Mouse (Mus musculus): Measurements from ENCODE around the gene Fam117b. TPM values are rescaled to one million over a fixed set of nuclear protein-coding genes. Genes with fewer than 3 reads are reported as not detected.

Gene Fam117b
- polyA plus RNA-seq, 1 experiment: 5.8 TPM

DNA sequence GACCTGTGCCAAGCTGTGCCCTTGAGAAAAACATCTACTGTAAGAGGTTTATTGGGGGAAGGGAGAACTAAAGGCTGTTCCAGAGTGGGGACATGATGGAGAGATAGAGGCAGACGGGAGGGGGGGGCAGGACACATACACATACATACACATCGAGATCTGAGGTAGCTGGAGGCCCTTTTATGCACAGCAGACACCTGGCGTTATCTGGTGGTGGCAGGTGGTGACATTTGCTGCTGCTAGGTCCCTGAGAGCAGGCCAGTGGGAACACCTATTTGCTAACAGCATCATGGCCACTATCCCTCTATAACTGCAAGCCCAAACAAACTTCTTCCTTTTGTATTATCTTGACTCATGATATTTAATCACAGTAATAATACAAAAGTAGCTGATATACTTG lies 44.4 kb downstream of the Fam117b start:
- H3K79me3 ChIP-seq (ENCODE audit: low read depth): no peaks in the 10 kb centered on the region
- H3K4me3 ChIP-seq (ENCODE audit: insufficient read depth, poor library complexity, severe bottlenecking): no peak overlapping the region
- H3K27me3 ChIP-seq (ENCODE audit: control insufficient read depth, insufficient read depth, insufficient read length): no peaks in the 10 kb centered on the region
- no peaks in the 10 kb centered on the region for H3K79me2 ChIP-seq (ENCODE audit: control insufficient read depth, insufficient read depth)
- H3ac ChIP-seq (ENCODE audit: control insufficient read depth, insufficient read length, low read depth): no peak overlapping the region
- peaks cover 25% of the 10 kb centered on the region for H3K36me3 ChIP-seq (ENCODE audit: control insufficient read depth, insufficient read depth)
- TF ChIP-seq MAX (IDR thresholded peaks at IDR 0.05) (no peak), USF1 (IDR thresholded peaks at IDR 0.05; ENCODE audit: low read depth) (no peak), MYOD1 (IDR thresholded peaks at IDR 0.05; ENCODE audit: control insufficient read depth, insufficient read length, low read depth) (no peak), FOSL1 (IDR thresholded peaks at IDR 0.05; ENCODE audit: insufficient read depth, low read length, poor library complexity, severe bottlenecking) (no peak), CTCF (IDR thresholded peaks at IDR 0.05; ENCODE audit: control insufficient read depth, insufficient read depth, insufficient read length) (no peak), MYOG (IDR thresholded peaks at IDR 0.05; ENCODE audit: control insufficient read depth, extremely low read depth, insufficient read length) (no peak), CEBPB (IDR thresholded peaks at IDR 0.05; ENCODE audit: low read depth) (no peak)

GRCm38 (mm10) chr1:59959941-59960340 lies 47.1 kb downstream of the Fam117b start:
- H3K36me3 ChIP-seq (ENCODE audit: control insufficient read depth, insufficient read depth): peaks cover 36% of the 10 kb centered on the region

DNA sequence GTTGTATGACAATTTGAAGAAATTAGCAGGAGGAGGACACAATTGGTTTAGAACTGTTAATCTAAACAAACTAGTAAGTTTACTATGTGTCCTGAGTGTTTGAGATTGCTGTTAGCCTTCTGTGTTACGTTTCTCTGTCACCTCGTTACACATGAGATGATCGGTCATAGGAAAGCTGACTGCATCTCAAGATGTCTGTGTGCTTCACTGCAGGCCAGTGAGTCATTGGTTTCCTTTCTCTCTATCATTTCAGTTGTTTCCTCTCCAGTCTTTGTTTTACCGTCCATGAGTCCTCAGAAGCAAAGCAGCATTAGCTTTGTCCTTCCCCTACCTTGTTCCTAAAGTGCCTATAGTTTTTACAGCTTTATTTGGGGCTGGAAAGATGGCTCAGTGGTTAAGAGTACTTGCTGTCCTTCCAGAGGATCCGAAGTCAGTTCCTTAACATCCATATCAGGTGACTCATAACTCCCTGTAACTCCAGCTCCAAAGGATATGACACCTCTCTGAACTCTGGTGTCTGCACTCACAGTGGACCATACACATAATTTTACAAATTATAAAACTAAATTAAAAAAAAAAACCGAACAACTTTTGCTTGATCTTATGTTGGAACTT lies 53.5 kb downstream of the Fam117b start:
- H3K36me3 ChIP-seq (ENCODE audit: control insufficient read depth, insufficient read depth): peaks cover 32% of the 10 kb centered on the region
- H3K79me3 ChIP-seq (ENCODE audit: low read depth): no peaks in the 10 kb centered on the region
- no peak overlapping the region for H3ac ChIP-seq (ENCODE audit: control insufficient read depth, insufficient read length, low read depth)
- H3K27me3 ChIP-seq (ENCODE audit: control insufficient read depth, insufficient read depth, insufficient read length): no peaks in the 10 kb centered on the region
- no peak overlapping the region for H3K4me3 ChIP-seq (ENCODE audit: insufficient read depth, poor library complexity, severe bottlenecking)
- H3K79me2 ChIP-seq (ENCODE audit: control insufficient read depth, insufficient read depth): no peaks in the 10 kb centered on the region
- TF ChIP-seq MAX (IDR thresholded peaks at IDR 0.05) (no peak), FOSL1 (IDR thresholded peaks at IDR 0.05; ENCODE audit: insufficient read depth, low read length, poor library complexity, severe bottlenecking) (no peak), USF1 (IDR thresholded peaks at IDR 0.05; ENCODE audit: low read depth) (no peak), CTCF (IDR thresholded peaks at IDR 0.05; ENCODE audit: control insufficient read depth, insufficient read depth, insufficient read length) (no peak), MYOD1 (IDR thresholded peaks at IDR 0.05; ENCODE audit: control insufficient read depth, insufficient read length, low read depth) (no peak), MYOG (IDR thresholded peaks at IDR 0.05; ENCODE audit: control insufficient read depth, extremely low read depth, insufficient read length) (no peak), CEBPB (IDR thresholded peaks at IDR 0.05; ENCODE audit: low read depth) (no peak)

More at GRCm38 (mm10) chr1:59959941-59960340, 47.1 kb downstream of the Fam117b start:
- Histone ChIP-seq H3K27me3 (ENCODE audit: control insufficient read depth, insufficient read depth, insufficient read length) (no peaks in the 10 kb centered on the region), H3K4me3 (ENCODE audit: insufficient read depth, poor library complexity, severe bottlenecking) (no peak overlapping the region), H3ac (ENCODE audit: control insufficient read depth, insufficient read length, low read depth) (no peak overlapping the region), H3K79me3 (ENCODE audit: low read depth) (no peaks in the 10 kb centered on the region), H3K79me2 (ENCODE audit: control insufficient read depth, insufficient read depth) (no peaks in the 10 kb centered on the region)
- TF ChIP-seq CEBPB (IDR thresholded peaks at IDR 0.05; ENCODE audit: low read depth) (no peak), FOSL1 (IDR thresholded peaks at IDR 0.05; ENCODE audit: insufficient read depth, low read length, poor library complexity, severe bottlenecking) (no peak), USF1 (IDR thresholded peaks at IDR 0.05; ENCODE audit: low read depth) (no peak), MYOD1 (IDR thresholded peaks at IDR 0.05; ENCODE audit: control insufficient read depth, insufficient read length, low read depth) (no peak), MAX (IDR thresholded peaks at IDR 0.05) (no peak), CTCF (IDR thresholded peaks at IDR 0.05; ENCODE audit: control insufficient read depth, insufficient read depth, insufficient read length) (no peak), MYOG (IDR thresholded peaks at IDR 0.05; ENCODE audit: control insufficient read depth, extremely low read depth, insufficient read length) (no peak)

DNA sequence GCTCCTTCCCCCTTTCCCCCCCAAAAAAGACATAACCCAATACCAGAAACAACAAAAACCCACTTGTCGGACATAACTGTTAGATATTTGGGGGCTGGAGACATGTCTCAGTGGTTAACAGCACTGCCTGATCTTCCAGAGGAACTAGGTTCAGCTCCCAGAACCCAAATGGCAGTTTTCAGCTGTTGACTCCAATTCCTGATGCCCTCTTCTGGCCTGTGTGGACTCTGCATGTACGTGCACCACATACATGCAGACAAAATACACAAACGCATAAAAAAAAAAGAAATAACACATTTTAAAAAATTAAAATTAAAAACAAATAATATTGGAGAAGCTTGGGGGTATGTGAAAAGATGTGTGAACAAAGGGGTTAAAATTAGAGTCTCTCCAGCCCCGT lies 54.5 kb downstream of the Fam117b start:
- Histone ChIP-seq H3K4me3 (ENCODE audit: insufficient read depth, poor library complexity, severe bottlenecking) (no peak overlapping the region), H3K27me3 (ENCODE audit: control insufficient read depth, insufficient read depth, insufficient read length) (no peaks in the 10 kb centered on the region), H3K79me2 (ENCODE audit: control insufficient read depth, insufficient read depth) (no peaks in the 10 kb centered on the region), H3ac (ENCODE audit: control insufficient read depth, insufficient read length, low read depth) (no peak overlapping the region), H3K79me3 (ENCODE audit: low read depth) (no peaks in the 10 kb centered on the region), H3K36me3 (ENCODE audit: control insufficient read depth, insufficient read depth) (peaks cover 24% of the 10 kb centered on the region)
- TF ChIP-seq CTCF (IDR thresholded peaks at IDR 0.05; ENCODE audit: control insufficient read depth, insufficient read depth, insufficient read length) (peak; percentile 14), CEBPB (IDR thresholded peaks at IDR 0.05; ENCODE audit: low read depth) (no peak), USF1 (IDR thresholded peaks at IDR 0.05; ENCODE audit: low read depth) (no peak)

DNA sequence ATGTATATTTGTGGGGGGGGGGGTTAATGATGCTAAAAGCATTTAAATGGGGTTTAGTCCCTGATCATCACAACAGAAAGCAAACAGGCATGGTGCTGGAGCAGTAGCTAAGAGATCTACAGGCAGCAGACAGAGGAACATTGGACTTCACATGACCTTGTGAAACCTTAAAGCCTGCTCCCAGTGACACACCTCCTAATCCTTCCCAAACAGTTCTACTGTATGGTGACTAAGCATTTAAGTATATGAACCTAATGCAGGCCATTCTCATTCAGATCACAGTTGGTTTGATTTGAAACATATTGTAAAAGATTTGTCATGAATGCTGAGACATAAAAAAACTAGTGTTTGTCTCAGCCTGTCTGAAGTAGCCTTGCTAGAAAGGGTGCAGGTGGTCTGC lies 73.8 kb downstream of the Fam117b start:
- Histone ChIP-seq H3K79me2 (ENCODE audit: control insufficient read depth, insufficient read depth) (no peaks in the 10 kb centered on the region), H3K79me3 (ENCODE audit: low read depth) (no peaks in the 10 kb centered on the region), H3K4me3 (ENCODE audit: insufficient read depth, poor library complexity, severe bottlenecking) (no peak overlapping the region), H3K36me3 (ENCODE audit: control insufficient read depth, insufficient read depth) (peaks cover 17% of the 10 kb centered on the region), H3ac (ENCODE audit: control insufficient read depth, insufficient read length, low read depth) (no peak overlapping the region), H3K27me3 (ENCODE audit: control insufficient read depth, insufficient read depth, insufficient read length) (no peaks in the 10 kb centered on the region)
- no peak for TF ChIP-seq USF1 (IDR thresholded peaks at IDR 0.05; ENCODE audit: low read depth)
- no peak for TF ChIP-seq CEBPB (IDR thresholded peaks at IDR 0.05; ENCODE audit: low read depth)
- TF ChIP-seq MYOG (IDR thresholded peaks at IDR 0.05; ENCODE audit: control insufficient read depth, extremely low read depth, insufficient read length): no peak
- no peak for TF ChIP-seq FOSL1 (IDR thresholded peaks at IDR 0.05; ENCODE audit: insufficient read depth, low read length, poor library complexity, severe bottlenecking)
- no peak for TF ChIP-seq MAX (IDR thresholded peaks at IDR 0.05)
- no peak for TF ChIP-seq MYOD1 (IDR thresholded peaks at IDR 0.05; ENCODE audit: control insufficient read depth, insufficient read length, low read depth)
- no peak for TF ChIP-seq CTCF (IDR thresholded peaks at IDR 0.05; ENCODE audit: control insufficient read depth, insufficient read depth, insufficient read length)

Measured in C2C12 (cell line).